Mouse (Mus musculus) kidney, adult 11 months (tissue): ENCODE results near the gene Hddc2.

ENCODE experiments used
- DNase-seq: peaks from one replicate; pipeline ENCODE4 v3.0.0; 2022

Hddc2 gene

GRCm38 (mm10) chr10:31354886-31355461 is 41.8 kb downstream of the Hddc2 start:
- DNase-seq: no peak

- no peak for DNase-seq
Observed at GRCm38 (mm10) chr10:31359749-31360148, 46.6 kb downstream of the Hddc2 start.

- DNase-seq: peak; percentile 9
Observed at GRCm38 (mm10) chr10:31370200-31370599, 57.0 kb downstream of the Hddc2 start.
